Mouse (Mus musculus) lung, postnatal 0 days (tissue): ENCODE measurements around the gene Krtap12-1. TPM values are rescaled to one million over a fixed set of nuclear protein-coding genes. Genes with fewer than 3 reads are reported as not detected.

Experiments
- ATAC-seq: fragments of 200-750 bp; cut with Nextera tagmentation; 2 replicates; pipeline ENCODE4 v1.8.0; 2017; ENCODE audit warnings: moderate library complexity
- DNase-seq: peaks from one replicate; pipeline ENCODE4 v3.0.0-alpha.2; 2016; ENCODE audit warnings: low spot score
- H3K27ac ChIP-seq: fragments of 300-500 bp; sonication (generic); 2 replicates; pipeline ENCODE4 v1.5.1; 2014; ENCODE audit warnings: antibody characterized with exemption, mild to moderate bottlenecking, low read length, mixed read lengths
- H3K27me3 ChIP-seq: fragments of 300-500 bp; sonication (generic); replicated peaks from 2 replicates; pipeline ENCODE4 v1.6.1; 2014; ENCODE audit warnings: low read length, mixed read lengths; ENCODE audit not compliant: insufficient read depth
- H3K36me3 ChIP-seq: fragments of 300-500 bp; sonication (generic); 2 replicates; pipeline ENCODE4 v1.6.1; 2014; ENCODE audit warnings: low read length, mixed read lengths; ENCODE audit not compliant: insufficient read depth
- H3K4me1 ChIP-seq: fragments of 300-500 bp; sonication (generic); 2 replicates; pipeline ENCODE4 v1.6.1; 2014; ENCODE audit warnings: antibody characterized with exemption, low read depth, low read length, mixed read lengths; ENCODE audit not compliant: insufficient read depth
- H3K4me2 ChIP-seq: fragments of 300-500 bp; sonication (generic); replicated peaks from 2 replicates; pipeline ENCODE4 v1.6.1; 2014; ENCODE audit warnings: low read depth, mild to moderate bottlenecking, low read length, moderate library complexity, mixed read lengths
- H3K4me3 ChIP-seq: fragments of 300-500 bp; sonication (generic); 2 replicates; pipeline ENCODE4 v1.5.1; 2014; ENCODE audit warnings: low read depth, low read length
- H3K9ac ChIP-seq: fragments of 300-500 bp; sonication (generic); replicated peaks from 2 replicates; pipeline ENCODE4 v1.6.1; 2014; ENCODE audit warnings: low read depth, mild to moderate bottlenecking
- H3K9me3 ChIP-seq: fragments of 300-500 bp; sonication (generic); 2 replicates; pipeline ENCODE4 v1.6.1; 2016; ENCODE audit warnings: low read length, mixed read lengths
- CTCF ChIP-seq: IDR thresholded peaks from 2 replicates; pipeline ENCODE4 v1.5.1; 2016; ENCODE audit warnings: antibody characterized with exemption, mild to moderate bottlenecking
- EP300 ChIP-seq: IDR thresholded peaks from 2 replicates; pipeline ENCODE4 v1.6.1; 2016; ENCODE audit warnings: antibody characterized with exemption, mild to moderate bottlenecking, control low read depth
- WGBS: fragments of 180-500 bp; shearing (Covaris S2); extraction: QIAGEN DNeasy Blood & Tissue Kit; methylation state at CpG from one replicate; pipeline ENCODE4 v1.1.7; 2014; 5-methylcytosine and 5-hydroxymethylcytosine counted together
- polyA plus RNA-seq: library from polyadenylated mRNA; unstranded; fragments of >200 nt; fragmentation: Nextera tagmentation; extraction: Ambion mirVana; gene quantifications from 2 replicates; pipeline ENCODE4 v1.2.1, GENCODE M21; 2015

Gene Krtap12-1
- polyA plus RNA-seq, 1 experiment from 2014 or later, result not detected

GRCm38 (mm10) chr10:77713734-77714133 lies 6.7 kb upstream of the Krtap12-1 start:
- TF ChIP-seq CTCF, result no peak
- no peak for TF ChIP-seq EP300
- Histone ChIP-seq H3K27ac (no peak overlapping the region), H3K9me3 (no peaks in the 10 kb centered on the region), H3K4me2 (no peak overlapping the region), H3K4me3 (no peak overlapping the region), H3K27me3 (no peaks in the 10 kb centered on the region), H3K4me1 (no peaks in the 10 kb centered on the region), H3K36me3 (no peaks in the 10 kb centered on the region), H3K9ac (no peak overlapping the region)
- ATAC-seq, result no peak
- WGBS, result 45% methylated on average over 4 of the region's 4 CpGs
- no peak for DNase-seq

GRCm38 (mm10) chr10:77715507-77715906 lies 4.9 kb upstream of the Krtap12-1 start, which contains the start of gene Gm10142:
Gene Gm10142 (plus strand): TSS chr10:77715807.
- Histone ChIP-seq H3K27me3 (no peaks in the 10 kb centered on the region), H3K4me1 (no peaks in the 10 kb centered on the region), H3K27ac (no peak within 1 kb of the TSS), H3K9ac (no peak within 1 kb of the TSS), H3K36me3 (no peaks in the 10 kb centered on the region), H3K4me2 (no peak within 1 kb of the TSS), H3K4me3 (no peak within 1 kb of the TSS), H3K9me3 (no peaks in the 10 kb centered on the region)
- 65% methylated on average over 1 of the region's 1 CpGs for WGBS
- no peak for TF ChIP-seq EP300
- TF ChIP-seq CTCF, result no peak
- ATAC-seq, result no peak
- no peak for DNase-seq

GRCm38 (mm10) chr10:77724855-77725254 lies 4.5 kb downstream of the Krtap12-1 start:
- H3K9me3 ChIP-seq, result no peaks in the 10 kb centered on the region
- no peaks in the 10 kb centered on the region for H3K36me3 ChIP-seq
- ATAC-seq (no peak), DNase-seq (no peak)
- H3K27me3 ChIP-seq, result no peaks in the 10 kb centered on the region
- no peak overlapping the region for H3K27ac ChIP-seq
- H3K4me3 ChIP-seq, result no peak overlapping the region
- H3K9ac ChIP-seq, result no peak overlapping the region
- TF ChIP-seq CTCF, result peak; percentile 7; the same call in 1 of the 2 replicates
- TF ChIP-seq EP300, result no peak
- H3K4me1 ChIP-seq, result no peaks in the 10 kb centered on the region
- 70% methylated on average over 8 of the region's 8 CpGs for WGBS
- H3K4me2 ChIP-seq, result no peak overlapping the region

GRCm38 (mm10) chr10:77726186-77726585 lies 5.8 kb downstream of the Krtap12-1 start, which contains the start of gene Gm10100:
Gene Gm10100 (plus strand): TSS chr10:77726486.
- H3K36me3 ChIP-seq, result no peaks in the 10 kb centered on the region
- no peaks in the 10 kb centered on the region for H3K27me3 ChIP-seq
- H3K4me3 ChIP-seq, result no peak within 1 kb of the TSS
- H3K9me3 ChIP-seq, result no peaks in the 10 kb centered on the region
- no peak within 1 kb of the TSS for H3K4me2 ChIP-seq
- H3K4me1 ChIP-seq, result no peaks in the 10 kb centered on the region
- no peak within 1 kb of the TSS for H3K27ac ChIP-seq
- H3K9ac ChIP-seq, result no peak within 1 kb of the TSS
- ATAC-seq (no peak), DNase-seq (no peak)
- TF ChIP-seq CTCF (no peak), EP300 (no peak)
- WGBS, result 10% methylated on average over 3 of the region's 3 CpGs

- Histone ChIP-seq H3K9ac (no peak overlapping the region), H3K27ac (no peak overlapping the region)
- DNase-seq, result no peak
Observed at GRCm38 (mm10) chr10:77728280-77728679, 7.9 kb downstream of the Krtap12-1 start.

GRCm38 (mm10) chr10:77729241-77729640 lies 8.8 kb downstream of the Krtap12-1 start:
- Histone ChIP-seq H3K27me3 (no peaks in the 10 kb centered on the region), H3K9ac (no peak overlapping the region), H3K4me3 (no peak overlapping the region), H3K27ac (no peak overlapping the region), H3K4me1 (no peaks in the 10 kb centered on the region), H3K4me2 (no peak overlapping the region), H3K36me3 (no peaks in the 10 kb centered on the region), H3K9me3 (no peaks in the 10 kb centered on the region)
- TF ChIP-seq CTCF (peak; percentile 49), EP300 (no peak)
- no peak for DNase-seq
- ATAC-seq, result no peak
- WGBS, result 31% methylated on average over 4 of the region's 4 CpGs

More at GRCm38 (mm10) chr10:77728280-77728679, 7.9 kb downstream of the Krtap12-1 start:
- no peak for TF ChIP-seq EP300
- 0 out of 2 replicates have a peak, but pooled peaks have one; percentile 4 for TF ChIP-seq CTCF
- WGBS, result 47% methylated on average over 4 of the region's 4 CpGs
- no peak overlapping the region for H3K4me2 ChIP-seq
- no peaks in the 10 kb centered on the region for H3K27me3 ChIP-seq
- no peaks in the 10 kb centered on the region for H3K4me1 ChIP-seq
- no peak for ATAC-seq
- no peaks in the 10 kb centered on the region for H3K9me3 ChIP-seq
- H3K4me3 ChIP-seq, result no peak overlapping the region
- H3K36me3 ChIP-seq, result no peaks in the 10 kb centered on the region

GRCm38 (mm10) chr10:77735928-77736327 lies 15.5 kb downstream of the Krtap12-1 start:
- no peak for ATAC-seq
- no peak overlapping the region for H3K4me3 ChIP-seq
- H3K27me3 ChIP-seq, result no peaks in the 10 kb centered on the region
- H3K27ac ChIP-seq, result no peak overlapping the region
- no peaks in the 10 kb centered on the region for H3K36me3 ChIP-seq
- H3K4me2 ChIP-seq, result no peak overlapping the region
- no peak for DNase-seq
- no peaks in the 10 kb centered on the region for H3K9me3 ChIP-seq
- no peak overlapping the region for H3K9ac ChIP-seq
- no peak for TF ChIP-seq EP300
- no peak for TF ChIP-seq CTCF
- 86% methylated on average over 1 of the region's 1 CpGs for WGBS
- no peaks in the 10 kb centered on the region for H3K4me1 ChIP-seq
